Comparison of ENCODE assay signal across 14 mouse cellular contexts in the genomic region with DNA sequence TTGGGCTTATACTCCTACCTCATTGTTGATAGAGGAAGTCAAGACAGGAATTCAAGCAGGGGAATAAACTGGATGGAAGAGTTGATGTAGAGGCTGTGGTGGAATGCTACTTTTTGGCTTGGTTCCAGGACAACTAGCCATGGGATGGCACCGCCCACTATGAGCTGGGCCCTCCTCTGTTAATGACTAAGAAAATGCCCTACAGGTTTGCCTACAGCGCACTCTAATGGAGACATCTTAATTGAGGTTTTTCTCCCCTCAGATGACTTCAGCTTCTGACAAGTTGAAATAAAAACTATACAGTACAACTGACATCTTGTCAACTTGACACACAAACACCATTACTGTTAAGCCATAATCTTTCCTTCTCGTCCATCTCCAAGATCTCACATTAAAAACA.
DNase-seq lines count a peak whose midpoint lies in the region; ATAC-seq and TF ChIP-seq lines count a peak whose summit lies in the region.
"Had no signal": no experiment of that assay in that cellular context is flagged by ENCODE, and none has a peak within 500 bp of the region (broad histone marks: within the 10 kb centered on the region; RNA-seq: fewer than 3 reads in every experiment).

No protein-coding gene starts in this region.

- TF ChIP-seq CTCF in heart, postnatal 0 days (IDR thresholded peaks at IDR 0.05; ENCODE audit: low read depth): peak; percentile 20
- TF ChIP-seq CTCF in thymus, adult 2 months (IDR thresholded peaks at IDR 0.05; ENCODE audit: borderline replicate concordance, control insufficient read depth, extremely low read depth, insufficient read depth, low read length, poor library complexity): no peak

- H3K27me3 ChIP-seq in heart, postnatal 0 days (ENCODE audit: control insufficient read depth, insufficient read depth, low read length): no peaks in the 10 kb centered on the region
- no peaks in the 10 kb centered on the region for H3K27me3 ChIP-seq in thymus, adult 2 months (ENCODE audit: control insufficient read depth, insufficient read depth, low read length)
- H3K27me3 ChIP-seq: heart, embryonic 12.5 days; liver, embryonic 15.5 days; midbrain, embryonic 13.5 days had no signal

- TF ChIP-seq EP300 in heart, postnatal 0 days (IDR thresholded peaks at IDR 0.05; ENCODE audit: low read depth): no peak

- no peak overlapping the region for H3K4me3 ChIP-seq in heart, postnatal 0 days (ENCODE audit: low read depth, low read length)
- H3K4me3 ChIP-seq in thymus, adult 2 months (ENCODE audit: control insufficient read depth, insufficient read depth, low read length): no peak overlapping the region
- H3K4me3 ChIP-seq: heart, embryonic 12.5 days; liver, embryonic 15.5 days; midbrain, embryonic 13.5 days had no signal

- 65% methylated on average over 3 of the region's 3 CpGs for WGBS in heart, postnatal 0 days
- 90% methylated on average over 3 of the region's 3 CpGs for WGBS in thymus, adult 2 months

- no peak for TF ChIP-seq POLR2A in thymus, adult 2 months (IDR thresholded peaks at IDR 0.05; ENCODE audit: control insufficient read depth, extremely low read depth, insufficient read depth, low read length, poor library complexity)

- no peaks in the 10 kb centered on the region for H3K36me3 ChIP-seq in heart, postnatal 0 days (replicated peaks; ENCODE audit: control insufficient read depth, insufficient read depth, low read length)
- H3K36me3 ChIP-seq in thymus, adult 2 months (ENCODE audit: control insufficient read depth, insufficient read depth, low read length): no peaks in the 10 kb centered on the region
- H3K36me3 ChIP-seq: heart, embryonic 12.5 days; liver, embryonic 15.5 days; midbrain, embryonic 13.5 days had no signal

- H3K4me2 ChIP-seq in heart, postnatal 0 days (ENCODE audit: low read depth, low read length): no peak overlapping the region
- H3K4me2 ChIP-seq: heart, embryonic 12.5 days; liver, embryonic 15.5 days; midbrain, embryonic 13.5 days had no signal

- DNase-seq in heart, postnatal 0 days (ENCODE audit: low spot score): no peak
- no peak for DNase-seq in heart, adult 8-10 months (ENCODE audit: low spot score)
- peak; percentile 3 for DNase-seq in left cerebral cortex, postnatal 4 days
- no peak for DNase-seq in left cerebral cortex, adult 18-20 months (ENCODE audit: low spot score in 2 of 2)
- peak; percentile 33 for DNase-seq in A20 (ENCODE audit: low read depth, low spot score)
- peak; percentile 1 for DNase-seq in embryo, embryonic 11 days
- DNase-seq in thymus, adult 2 months: no peak
- DNase-seq: cerebellum, adult 2 months; heart, postnatal 4 days had no signal

- ATAC-seq in heart, postnatal 0 days (ENCODE audit: insufficient read depth, low read depth): no peak
- ATAC-seq: activated CD4-positive, CD25-positive, alpha-beta regulatory T cell, adult 4 months; forebrain, embryonic 14.5 days; midbrain, embryonic 13.5 days had no signal

- no peak overlapping the region for H3K27ac ChIP-seq in heart, postnatal 0 days (ENCODE audit: low read depth)
- no peak overlapping the region for H3K27ac ChIP-seq in thymus, adult 2 months (ENCODE audit: control insufficient read depth, insufficient read depth, low read length)
- H3K27ac ChIP-seq: liver, embryonic 15.5 days; midbrain, embryonic 13.5 days had no signal

- no peak overlapping the region for H3K9ac ChIP-seq in heart, postnatal 0 days (replicated peaks; ENCODE audit: low read depth, low read length)
- H3K9ac ChIP-seq: heart, embryonic 12.5 days; liver, embryonic 15.5 days; midbrain, embryonic 13.5 days had no signal

- H3K4me1 ChIP-seq in heart, postnatal 0 days (ENCODE audit: control insufficient read depth, insufficient read depth): no peaks in the 10 kb centered on the region
- no peaks in the 10 kb centered on the region for H3K4me1 ChIP-seq in thymus, adult 2 months (replicated peaks; ENCODE audit: control insufficient read depth, insufficient read depth, low read length)
- H3K4me1 ChIP-seq: heart, embryonic 12.5 days; liver, embryonic 15.5 days; midbrain, embryonic 13.5 days had no signal

- no peaks in the 10 kb centered on the region for H3K9me3 ChIP-seq in heart, postnatal 0 days (replicated peaks; ENCODE audit: control insufficient read depth, low read length)
- H3K9me3 ChIP-seq: heart, embryonic 12.5 days; liver, embryonic 15.5 days; midbrain, embryonic 13.5 days had no signal

- intact Hi-C loops in left cerebral cortex, postnatal 4 days (cut with DNase I): no loop called here

Comparison
In these comparisons a context has a peak if more than half of its experiments do, and no peak if none do; other contexts are left out.
1. DNase-seq: peak in left cerebral cortex, postnatal 4 days (single experiment), A20 (single experiment) and embryo, embryonic 11 days (single experiment); none in heart, postnatal 0 days (single experiment), heart, adult 8-10 months (single experiment), left cerebral cortex, adult 18-20 months (0 of 2) and thymus, adult 2 months (single experiment).